Comparison of ENCODE assay signal across 8 mouse cellular contexts in the genomic region with DNA sequence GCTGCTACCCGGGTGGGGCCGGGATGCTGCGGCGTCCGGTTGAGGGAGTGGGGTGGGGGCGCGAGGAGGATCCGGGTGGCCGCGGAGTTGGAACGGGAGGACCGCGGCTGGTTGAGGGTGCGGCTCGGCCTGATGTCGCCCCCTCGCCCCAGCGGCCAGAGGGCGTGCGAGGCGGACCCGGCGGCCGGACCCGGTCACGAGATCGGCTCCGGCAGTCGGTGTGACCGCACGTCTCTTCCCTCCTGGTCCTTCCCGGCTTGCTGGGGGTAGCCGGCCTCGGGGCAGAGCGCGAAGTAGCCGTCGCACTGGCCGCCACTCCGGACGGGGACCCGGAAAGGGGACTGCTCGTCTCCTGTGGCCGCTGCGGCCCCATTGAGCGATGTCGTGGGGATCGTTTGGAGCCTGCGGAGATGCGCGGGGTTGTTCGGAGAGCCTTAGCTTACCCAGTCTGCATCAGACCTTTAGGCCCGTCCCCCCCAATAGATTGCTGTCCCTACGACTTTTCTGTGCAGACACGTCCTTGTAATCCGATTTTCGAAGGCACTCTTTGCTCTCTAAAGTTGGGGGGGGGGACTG. TPM values are rescaled to one million over a fixed set of nuclear protein-coding genes. Genes with fewer than 3 reads are reported as not detected.
DNase-seq lines count a peak whose midpoint lies in the region; ATAC-seq and TF ChIP-seq lines count a peak whose summit lies in the region.

No protein-coding gene starts in this region.

- H3K36me3 ChIP-seq in kidney, adult 2 months (ENCODE audit: control insufficient read depth, insufficient read depth, low read length), result no peaks in the 10 kb centered on the region
- peaks cover under 1% of the 10 kb centered on the region; the same call in 1 of the 2 replicates for H3K36me3 ChIP-seq in hindbrain, embryonic 13.5 days
- H3K36me3 ChIP-seq in midbrain, embryonic 14.5 days (ENCODE audit: control insufficient read depth, insufficient read depth, low read length), result peaks cover 10% of the 10 kb centered on the region

- peak; percentile 32 for TF ChIP-seq POLR2A in kidney, adult 2 months (IDR thresholded peaks at IDR 0.05; ENCODE audit: low read depth, low read length)
- no peak for TF ChIP-seq POLR2A in bone marrow macrophage, adult 2 months (IDR thresholded peaks at IDR 0.05; ENCODE audit: borderline replicate concordance, low read depth, low read length)

- no peaks in the 10 kb centered on the region for H3K4me1 ChIP-seq in kidney, adult 2 months (ENCODE audit: control insufficient read depth, insufficient read depth, low read length)
- H3K4me1 ChIP-seq in bone marrow macrophage, adult 2 months (ENCODE audit: control insufficient read depth, insufficient read depth, low read length), result peaks cover 10% of the 10 kb centered on the region
- H3K4me1 ChIP-seq in hindbrain, embryonic 13.5 days (replicated peaks), result peaks cover 16% of the 10 kb centered on the region
- H3K4me1 ChIP-seq in midbrain, embryonic 14.5 days (ENCODE audit: control insufficient read depth, insufficient read depth, low read length), result peaks cover 7% of the 10 kb centered on the region

- no peak for DNase-seq in kidney, adult 2 months
- DNase-seq in kidney, adult 11 months, result no peak
- no peak for DNase-seq in midbrain, embryonic 14.5 days
- DNase-seq in spleen, postnatal 14 days (ENCODE audit: low spot score in 2 of 2), result no peak
- no peak for DNase-seq in testis, postnatal 10 days (ENCODE audit: low spot score)
- DNase-seq in urinary bladder, adult 2 months (ENCODE audit: low spot score), result no peak

- TF ChIP-seq CTCF in kidney, adult 2 months (conservative IDR thresholded peaks at IDR 0.05; ENCODE audit: insufficient read depth, insufficient read length, low read depth, low read length), result no peak
- TF ChIP-seq CTCF in bone marrow macrophage, adult 2 months (IDR thresholded peaks at IDR 0.05; ENCODE audit: low read depth, low read length), result no peak

- H3K4me3 ChIP-seq in kidney, adult 2 months (ENCODE audit: insufficient read depth, low read depth, low read length), result peak overlapping the region; percentile 69
- peak overlapping the region; percentile 68 for H3K4me3 ChIP-seq in bone marrow macrophage, adult 2 months (ENCODE audit: insufficient read depth, low read length)
- H3K4me3 ChIP-seq in hindbrain, embryonic 13.5 days, result peak overlapping the region; percentile 91
- peak overlapping the region; percentile 67 for H3K4me3 ChIP-seq in midbrain, embryonic 14.5 days (replicated peaks; ENCODE audit: low read depth, low read length)

- peak overlapping the region; percentile 94 for H3K27ac ChIP-seq in kidney, adult 2 months (ENCODE audit: insufficient read depth, low read depth, low read length)
- H3K27ac ChIP-seq in bone marrow macrophage, adult 2 months (ENCODE audit: insufficient read depth, low read depth, low read length), result peak overlapping the region; percentile 66
- H3K27ac ChIP-seq in hindbrain, embryonic 13.5 days, result peak overlapping the region; percentile 88
- H3K27ac ChIP-seq in midbrain, embryonic 14.5 days (replicated peaks; ENCODE audit: low read depth, low read length), result peak overlapping the region; percentile 83

- peak overlapping the region; percentile 95 for H3K9ac ChIP-seq in hindbrain, embryonic 13.5 days
- peak overlapping the region; percentile 74 for H3K9ac ChIP-seq in midbrain, embryonic 14.5 days (replicated peaks; ENCODE audit: low read length)

- ATAC-seq in hindbrain, embryonic 13.5 days (ENCODE audit: low FRiP score), result peak; percentile 84
- ATAC-seq in midbrain, embryonic 14.5 days (ENCODE audit: low FRiP score, low TSS enrichment), result peak; percentile 55; the same call in 1 of the 2 replicates

- H3K27me3 ChIP-seq in kidney, adult 2 months (replicated peaks; ENCODE audit: control insufficient read depth, insufficient read depth, low read length), result no peaks in the 10 kb centered on the region
- no peaks in the 10 kb centered on the region for H3K27me3 ChIP-seq in hindbrain, embryonic 13.5 days
- no peaks in the 10 kb centered on the region for H3K27me3 ChIP-seq in midbrain, embryonic 14.5 days (ENCODE audit: control insufficient read depth, insufficient read depth, low read length)

- WGBS in kidney, adult 2 months, result under 1% methylated on average over 57 of the region's 57 CpGs
- WGBS in hindbrain, embryonic 13.5 days, result under 1% methylated on average over 57 of the region's 57 CpGs
- under 1% methylated on average over 56 of the region's 57 CpGs for WGBS in midbrain, embryonic 14.5 days

- peak overlapping the region; percentile 76 for H3K4me2 ChIP-seq in hindbrain, embryonic 13.5 days
- peak overlapping the region; percentile 59 for H3K4me2 ChIP-seq in midbrain, embryonic 14.5 days (ENCODE audit: low read length)

- H3K9me3 ChIP-seq in hindbrain, embryonic 13.5 days, result no peaks in the 10 kb centered on the region
- H3K9me3 ChIP-seq in midbrain, embryonic 14.5 days (ENCODE audit: control insufficient read depth, low read length), result no peaks in the 10 kb centered on the region

RNA-seq across cellular contexts. Expression of a gene that starts 0.4 kb away (rescaled TPM):
- 111 and 133 TPM in 2 replicates for polyA plus RNA-seq in kidney, adult 2 months (2012; rRNA removed)
- 123 and 134 TPM in 2 replicates for polyA plus RNA-seq in bone marrow macrophage, adult 2 months (2012; ENCODE audit: insufficient read depth, insufficient read length, missing spikeins)
- polyA plus RNA-seq in hindbrain, embryonic 13.5 days (2015; fragmentation: Nextera tagmentation; extraction: Ambion mirVana), result 297 and 305 TPM in 2 replicates
- 324 and 331 TPM in 2 replicates for polyA plus RNA-seq in midbrain, embryonic 14.5 days (2014; fragmentation: Nextera tagmentation; extraction: Ambion mirVana)
- 114 and 152 TPM in 2 replicates for polyA plus RNA-seq in urinary bladder, adult 2 months (2012; rRNA removed)

RNA-seq across cellular contexts. Expression of a gene that starts 0.5 kb away (rescaled TPM):
- polyA plus RNA-seq in kidney, adult 2 months (2012; rRNA removed), result 4.2 and 4.5 TPM in 2 replicates
- 1.9 and 2.6 TPM in 2 replicates for polyA plus RNA-seq in bone marrow macrophage, adult 2 months (2012; ENCODE audit: insufficient read depth, insufficient read length, missing spikeins)
- 21.0 and 23.9 TPM in 2 replicates for polyA plus RNA-seq in hindbrain, embryonic 13.5 days (2015; fragmentation: Nextera tagmentation; extraction: Ambion mirVana)
- 18.5 and 27.1 TPM in 2 replicates for polyA plus RNA-seq in midbrain, embryonic 14.5 days (2014; fragmentation: Nextera tagmentation; extraction: Ambion mirVana)
- 11.4 and 13.9 TPM in 2 replicates for polyA plus RNA-seq in urinary bladder, adult 2 months (2012; rRNA removed)

RNA-seq across cellular contexts. Expression of a gene that starts 17.1 kb away (rescaled TPM):
- polyA plus RNA-seq in kidney, adult 2 months (2012; rRNA removed), result 28.2 and 28.8 TPM in 2 replicates
- 16.9 and 19.7 TPM in 2 replicates for polyA plus RNA-seq in bone marrow macrophage, adult 2 months (2012; ENCODE audit: insufficient read depth, insufficient read length, missing spikeins)
- 48.3 and 50.2 TPM in 2 replicates for polyA plus RNA-seq in hindbrain, embryonic 13.5 days (2015; fragmentation: Nextera tagmentation; extraction: Ambion mirVana)
- 43.1 and 43.9 TPM in 2 replicates for polyA plus RNA-seq in midbrain, embryonic 14.5 days (2014; fragmentation: Nextera tagmentation; extraction: Ambion mirVana)
- 32.2 and 40.1 TPM in 2 replicates for polyA plus RNA-seq in urinary bladder, adult 2 months (2012; rRNA removed)

RNA-seq across cellular contexts. Expression of a gene that starts 17.6 kb away (rescaled TPM):
- polyA plus RNA-seq in kidney, adult 2 months (2012; rRNA removed), result 20.7 and 20.8 TPM in 2 replicates
- 8.3 and 11.5 TPM in 2 replicates for polyA plus RNA-seq in bone marrow macrophage, adult 2 months (2012; ENCODE audit: insufficient read depth, insufficient read length, missing spikeins)
- 131 and 132 TPM in 2 replicates for polyA plus RNA-seq in hindbrain, embryonic 13.5 days (2015; fragmentation: Nextera tagmentation; extraction: Ambion mirVana)
- 155 and 164 TPM in 2 replicates for polyA plus RNA-seq in midbrain, embryonic 14.5 days (2014; fragmentation: Nextera tagmentation; extraction: Ambion mirVana)
- 26.4 and 33.0 TPM in 2 replicates for polyA plus RNA-seq in urinary bladder, adult 2 months (2012; rRNA removed)

RNA-seq across cellular contexts. Expression of a gene that starts 37.1 kb away (rescaled TPM):
- polyA plus RNA-seq in kidney, adult 2 months (2012; rRNA removed), result 141 and 195 TPM in 2 replicates
- polyA plus RNA-seq in bone marrow macrophage, adult 2 months (2012; ENCODE audit: insufficient read depth, insufficient read length, missing spikeins), result 741 and 780 TPM in 2 replicates
- 159 and 173 TPM in 2 replicates for polyA plus RNA-seq in hindbrain, embryonic 13.5 days (2015; fragmentation: Nextera tagmentation; extraction: Ambion mirVana)
- 62.1 and 196 TPM in 2 replicates for polyA plus RNA-seq in midbrain, embryonic 14.5 days (2014; fragmentation: Nextera tagmentation; extraction: Ambion mirVana)
- 295 and 362 TPM in 2 replicates for polyA plus RNA-seq in urinary bladder, adult 2 months (2012; rRNA removed)
